Mouse (Mus musculus) liver, postnatal 0 days (tissue): ENCODE data around the gene Acta1. TPM values are rescaled to one million over a fixed set of nuclear protein-coding genes. Genes with fewer than 3 reads are reported as not detected.

Experiments
- ATAC-seq: fragments of 200-750 bp; cut with Nextera tagmentation; 2 replicates; pipeline ENCODE4 v1.8.0; 2017; ENCODE audit warnings: mild to moderate bottlenecking, moderate library complexity
- DNase-seq: peaks from one replicate; pipeline ENCODE4 v3.0.0-alpha.2; 2016
- H3K27ac ChIP-seq: fragments of 300-500 bp; sonication (generic); 2 replicates; pipeline ENCODE4 v1.5.1; 2014; ENCODE audit warnings: antibody characterized with exemption, moderate library complexity, mild to moderate bottlenecking, low read depth
- H3K27me3 ChIP-seq: fragments of 300-500 bp; sonication (generic); 2 replicates; pipeline ENCODE4 v1.6.1; 2014; ENCODE audit warnings: low read length, control low read depth, mixed read lengths; ENCODE audit not compliant: insufficient read depth
- H3K36me3 ChIP-seq: fragments of 300-500 bp; sonication (generic); replicated peaks from 2 replicates; pipeline ENCODE4 v1.6.1; 2014; ENCODE audit warnings: mild to moderate bottlenecking, control low read depth, low read length, moderate library complexity, mixed read lengths; ENCODE audit not compliant: insufficient read depth
- H3K4me1 ChIP-seq: fragments of 300-500 bp; sonication (generic); 2 replicates; pipeline ENCODE4 v1.6.1; 2014; ENCODE audit warnings: antibody characterized with exemption, mild to moderate bottlenecking, control low read depth; ENCODE audit not compliant: insufficient read depth
- H3K4me2 ChIP-seq: fragments of 300-500 bp; sonication (generic); 2 replicates; pipeline ENCODE4 v1.6.1; 2014; ENCODE audit warnings: low read depth, mild to moderate bottlenecking, low read length, moderate library complexity, mixed read lengths
- H3K4me3 ChIP-seq: fragments of 300-500 bp; sonication (generic); 2 replicates; pipeline ENCODE4 v1.5.1; 2014; ENCODE audit warnings: low read depth, low read length
- H3K9ac ChIP-seq: fragments of 300-500 bp; sonication (generic); replicated peaks from 2 replicates; pipeline ENCODE4 v1.6.1; 2014; ENCODE audit warnings: mild to moderate bottlenecking, moderate library complexity
- H3K9me3 ChIP-seq: fragments of 300-500 bp; sonication (generic); 2 replicates; pipeline ENCODE4 v1.6.1; 2016; ENCODE audit warnings: mild to moderate bottlenecking, control low read depth, low read length, mixed read lengths
- CTCF ChIP-seq: sonication (generic); IDR thresholded peaks from 2 replicates; pipeline ENCODE4 v1.5.1; 2016; ENCODE audit warnings: antibody characterized with exemption, low read depth
- EP300 ChIP-seq: IDR thresholded peaks from 2 replicates; pipeline ENCODE4 v1.6.1; 2016; ENCODE audit warnings: antibody characterized with exemption, low read depth, mild to moderate bottlenecking
- WGBS: fragments of 180-500 bp; shearing (Covaris S2); extraction: QIAGEN DNeasy Blood & Tissue Kit; methylation state at CpG from one replicate; pipeline ENCODE4 v1.1.7; 2014; ENCODE audit not compliant: insufficient replicate concordance; 5-methylcytosine and 5-hydroxymethylcytosine counted together
- polyA plus RNA-seq: library from polyadenylated mRNA; unstranded; fragments of >200 nt; fragmentation: Nextera tagmentation; extraction: Ambion mirVana; gene quantifications from 2 replicates; pipeline ENCODE4 v1.2.1, GENCODE M21; 2015

The Acta1 gene
- polyA plus RNA-seq, result 18.6 and 358 TPM in 2 replicates

DNA sequence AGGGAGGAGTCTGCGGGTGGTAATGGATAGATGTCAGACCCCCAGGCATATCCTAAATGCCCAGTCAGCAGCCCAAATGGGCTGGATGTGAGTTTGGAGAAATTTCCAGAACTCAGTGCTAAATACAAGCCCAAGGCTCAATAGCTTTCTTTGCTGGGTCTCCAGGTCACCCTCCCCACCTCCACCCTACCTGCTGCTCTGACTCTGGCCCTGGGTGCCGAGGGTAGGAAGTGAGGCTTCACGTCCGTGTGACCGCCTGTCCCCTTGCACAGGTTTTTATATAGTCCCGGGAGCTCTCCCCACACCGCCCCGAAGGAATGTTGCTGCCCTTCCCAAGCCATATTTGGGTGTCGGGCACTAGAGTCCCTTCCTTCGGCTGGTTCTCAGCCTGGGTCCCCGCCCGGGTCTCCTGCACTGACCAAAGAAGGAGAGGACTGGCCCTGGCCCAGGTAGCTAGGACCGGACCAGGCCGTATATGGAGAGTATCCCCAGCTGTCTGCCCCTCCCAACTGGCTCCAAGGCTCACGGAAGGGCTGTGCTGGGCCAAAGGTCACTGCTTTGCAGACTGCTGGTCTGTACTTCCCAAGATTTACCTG lies at the start of gene Acta1:
TSS of gene Acta1 (minus strand) at position 250 of the 596 bp plus-strand sequence.
- Histone ChIP-seq H3K27ac (no peak within 1 kb of the TSS), H3K36me3 (peaks cover 4% of the 10 kb centered on the region; the same call in 1 of the 2 replicates), H3K9me3 (no peaks in the 10 kb centered on the region), H3K27me3 (peaks cover 60% of the 10 kb centered on the region), H3K4me3 (no peak within 1 kb of the TSS), H3K9ac (no peak within 1 kb of the TSS), H3K4me2 (no peak within 1 kb of the TSS), H3K4me1 (no peaks in the 10 kb centered on the region)
- 19% methylated on average over 15 of the region's 15 CpGs for WGBS
- TF ChIP-seq CTCF (no peak), EP300 (no peak)
- DNase-seq, result no peak
- no peak for ATAC-seq

DNA sequence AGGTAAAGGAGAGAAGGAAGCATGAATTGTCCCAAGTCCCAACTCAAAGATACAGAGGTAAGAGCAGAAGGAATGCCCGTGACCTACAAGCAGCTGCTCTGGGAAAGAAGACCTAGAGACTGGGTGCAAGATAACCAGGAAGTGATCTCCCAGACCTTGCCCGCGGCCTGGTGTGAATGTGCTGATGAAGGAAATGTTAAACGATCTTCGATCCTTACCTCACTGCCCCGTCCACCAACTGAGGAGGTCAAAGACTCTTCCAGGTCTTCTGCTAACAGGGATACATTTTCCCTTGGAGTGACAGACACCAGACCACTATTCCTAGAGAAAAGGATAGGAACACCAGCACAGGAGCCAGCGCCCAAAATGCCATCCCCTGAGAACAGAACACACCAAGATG lies 34.5 kb upstream of the Acta1 start:
- H3K9ac ChIP-seq, result no peak overlapping the region
- peaks cover 62% of the 10 kb centered on the region for H3K36me3 ChIP-seq
- H3K27me3 ChIP-seq, result no peaks in the 10 kb centered on the region
- ATAC-seq, result no peak
- H3K4me1 ChIP-seq, result no peaks in the 10 kb centered on the region
- H3K27ac ChIP-seq, result no peak overlapping the region
- WGBS, result 90% methylated on average over 7 of the region's 7 CpGs
- H3K9me3 ChIP-seq, result no peaks in the 10 kb centered on the region
- no peak overlapping the region for H3K4me3 ChIP-seq
- TF ChIP-seq EP300, result no peak
- TF ChIP-seq CTCF, result no peak
- no peak for DNase-seq
- no peak overlapping the region for H3K4me2 ChIP-seq

DNA sequence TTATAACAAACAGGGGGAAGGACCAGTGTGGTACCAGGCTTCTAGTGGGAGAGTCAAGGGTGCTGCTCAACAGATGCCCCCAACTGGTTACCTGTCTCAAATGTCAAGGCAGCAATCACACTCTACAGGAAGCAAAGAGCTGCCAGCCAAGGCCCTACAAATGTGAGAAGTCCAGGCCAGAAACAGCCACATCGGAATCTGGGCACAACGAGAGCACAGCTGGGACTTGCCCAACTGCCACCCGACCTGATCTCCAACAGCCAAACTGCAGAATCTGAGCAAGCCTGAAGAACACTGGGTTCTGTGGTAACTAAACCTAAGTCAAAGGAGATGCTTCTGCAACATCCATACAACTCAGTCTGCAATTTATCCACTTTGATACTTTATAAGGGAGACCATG lies 31.1 kb upstream of the Acta1 start:
- Histone ChIP-seq H3K27me3 (no peaks in the 10 kb centered on the region), H3K9ac (no peak overlapping the region), H3K36me3 (peaks cover 66% of the 10 kb centered on the region), H3K9me3 (no peaks in the 10 kb centered on the region), H3K27ac (no peak overlapping the region), H3K4me2 (no peak overlapping the region), H3K4me1 (no peaks in the 10 kb centered on the region), H3K4me3 (no peak overlapping the region)
- ATAC-seq (no peak), DNase-seq (no peak)
- TF ChIP-seq CTCF (no peak), EP300 (no peak)
- 86% methylated on average over 3 of the region's 3 CpGs for WGBS

DNA sequence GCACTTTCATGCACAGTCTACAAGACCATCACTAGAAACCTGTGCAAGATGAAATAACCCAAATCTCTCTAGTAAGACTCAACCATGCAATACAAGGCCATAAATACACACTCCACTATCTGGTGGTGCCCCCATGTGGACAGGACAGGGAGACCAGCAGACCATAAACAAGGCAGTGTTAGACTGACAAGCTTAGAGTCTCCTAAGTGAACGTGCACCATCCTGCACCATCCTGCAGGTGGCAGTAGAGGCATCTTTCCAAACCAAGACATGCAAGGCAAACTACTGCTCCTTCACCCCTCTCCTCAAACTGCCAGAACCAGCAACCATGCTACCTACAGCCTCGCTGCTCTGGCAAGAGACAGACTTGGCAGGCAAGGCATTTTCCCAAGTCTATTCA lies 30.2 kb upstream of the Acta1 start:
- no peak overlapping the region for H3K9ac ChIP-seq
- H3K9me3 ChIP-seq, result no peaks in the 10 kb centered on the region
- no peaks in the 10 kb centered on the region for H3K4me1 ChIP-seq
- TF ChIP-seq CTCF (peak; percentile 97), EP300 (no peak)
- ATAC-seq (peak; percentile 80), DNase-seq (peak; percentile 83)
- peaks cover 65% of the 10 kb centered on the region for H3K36me3 ChIP-seq
- H3K4me2 ChIP-seq, result no peak overlapping the region
- H3K27ac ChIP-seq, result no peak overlapping the region
- 4% methylated on average over 2 of the region's 2 CpGs for WGBS
- no peak overlapping the region for H3K4me3 ChIP-seq
- no peaks in the 10 kb centered on the region for H3K27me3 ChIP-seq

DNA sequence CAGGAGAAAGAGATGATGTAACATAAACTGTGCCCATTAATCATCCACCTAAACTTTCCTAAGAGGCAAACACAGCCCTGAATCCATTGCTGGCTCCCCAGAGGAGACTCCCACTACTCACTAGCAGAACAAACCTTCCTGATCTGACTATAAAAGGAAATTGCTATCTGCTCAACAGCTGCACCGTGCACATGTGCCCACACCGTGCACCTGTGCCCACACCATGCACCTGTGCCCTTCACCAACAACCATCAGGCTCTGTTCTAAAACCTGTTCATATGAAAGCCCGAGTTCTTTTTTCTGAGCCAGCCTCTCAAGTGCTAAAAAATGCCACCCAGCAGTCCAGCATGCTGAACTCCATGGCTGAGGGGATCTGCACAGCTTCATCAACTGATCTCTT lies 20.1 kb upstream of the Acta1 start:
- peaks cover 62% of the 10 kb centered on the region for H3K36me3 ChIP-seq
- ATAC-seq (no peak), DNase-seq (no peak)
- H3K27me3 ChIP-seq, result no peaks in the 10 kb centered on the region
- H3K9ac ChIP-seq, result no peak overlapping the region
- no peaks in the 10 kb centered on the region for H3K9me3 ChIP-seq
- no peaks in the 10 kb centered on the region for H3K4me1 ChIP-seq
- H3K4me2 ChIP-seq, result no peak overlapping the region
- no peak for TF ChIP-seq EP300
- no peak for TF ChIP-seq CTCF
- WGBS, result 95% methylated on average over 3 of the region's 3 CpGs
- no peak overlapping the region for H3K27ac ChIP-seq
- no peak overlapping the region for H3K4me3 ChIP-seq

DNA sequence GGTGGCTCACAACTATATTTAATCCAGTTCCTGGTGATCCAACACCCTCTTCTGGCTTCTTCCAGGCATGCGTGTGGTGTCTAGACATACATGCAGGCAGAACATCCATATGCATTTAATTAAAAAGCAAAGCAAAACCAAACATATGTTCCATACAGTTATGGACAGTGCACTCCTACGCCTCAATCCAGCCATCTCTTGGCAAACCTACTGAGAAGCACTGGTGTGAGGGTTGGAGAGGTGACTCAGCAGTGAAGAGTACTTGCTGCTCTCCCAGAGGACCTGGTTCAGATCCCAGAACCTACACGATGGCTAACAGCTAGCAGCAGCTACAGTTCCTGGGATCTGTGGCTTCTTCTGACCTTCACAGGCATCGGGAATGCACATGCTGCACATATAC lies 17.7 kb upstream of the Acta1 start:
- ATAC-seq (no peak), DNase-seq (no peak)
- Histone ChIP-seq H3K27me3 (no peaks in the 10 kb centered on the region), H3K9me3 (no peaks in the 10 kb centered on the region), H3K4me3 (no peak overlapping the region), H3K36me3 (peaks cover 63% of the 10 kb centered on the region), H3K27ac (no peak overlapping the region), H3K4me2 (no peak overlapping the region), H3K9ac (no peak overlapping the region), H3K4me1 (no peaks in the 10 kb centered on the region)
- 90% methylated on average over 4 of the region's 4 CpGs for WGBS
- TF ChIP-seq CTCF, result no peak
- no peak for TF ChIP-seq EP300

DNA sequence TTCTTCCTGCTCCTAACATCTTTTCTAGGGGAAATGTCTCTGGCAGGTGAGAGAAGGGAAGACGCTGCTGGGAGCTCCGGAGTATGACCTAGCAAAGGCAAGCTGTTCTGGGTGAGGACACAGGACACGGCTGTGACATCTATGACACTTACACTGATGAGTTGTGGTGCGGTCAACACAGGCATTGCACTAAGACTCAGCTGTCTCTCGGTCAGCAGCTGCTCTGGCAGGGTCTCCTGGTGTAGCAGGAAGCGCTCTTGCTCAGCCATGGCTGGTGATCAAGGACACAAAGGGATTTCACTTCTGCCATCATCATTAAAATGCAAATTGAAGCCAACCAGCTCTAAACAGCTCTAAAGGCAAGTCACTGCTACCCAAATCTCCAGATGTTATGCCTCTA lies 13.1 kb upstream of the Acta1 start:
- TF ChIP-seq EP300, result no peak
- no peak for TF ChIP-seq CTCF
- no peaks in the 10 kb centered on the region for H3K27me3 ChIP-seq
- no peak overlapping the region for H3K4me2 ChIP-seq
- no peak overlapping the region for H3K9ac ChIP-seq
- no peak overlapping the region for H3K4me3 ChIP-seq
- no peaks in the 10 kb centered on the region for H3K9me3 ChIP-seq
- 94% methylated on average over 6 of the region's 6 CpGs for WGBS
- H3K27ac ChIP-seq, result no peak overlapping the region
- no peaks in the 10 kb centered on the region for H3K4me1 ChIP-seq
- H3K36me3 ChIP-seq, result peaks cover 59% of the 10 kb centered on the region
- ATAC-seq (no peak), DNase-seq (no peak)
